Mouse (Mus musculus) kidney, adult 9 months (tissue): ENCODE data around the gene Dnaic1.

Experiments used
- DNase-seq: peaks from one replicate; pipeline ENCODE4 v3.0.0; 2022

Gene Dnaic1

DNA sequence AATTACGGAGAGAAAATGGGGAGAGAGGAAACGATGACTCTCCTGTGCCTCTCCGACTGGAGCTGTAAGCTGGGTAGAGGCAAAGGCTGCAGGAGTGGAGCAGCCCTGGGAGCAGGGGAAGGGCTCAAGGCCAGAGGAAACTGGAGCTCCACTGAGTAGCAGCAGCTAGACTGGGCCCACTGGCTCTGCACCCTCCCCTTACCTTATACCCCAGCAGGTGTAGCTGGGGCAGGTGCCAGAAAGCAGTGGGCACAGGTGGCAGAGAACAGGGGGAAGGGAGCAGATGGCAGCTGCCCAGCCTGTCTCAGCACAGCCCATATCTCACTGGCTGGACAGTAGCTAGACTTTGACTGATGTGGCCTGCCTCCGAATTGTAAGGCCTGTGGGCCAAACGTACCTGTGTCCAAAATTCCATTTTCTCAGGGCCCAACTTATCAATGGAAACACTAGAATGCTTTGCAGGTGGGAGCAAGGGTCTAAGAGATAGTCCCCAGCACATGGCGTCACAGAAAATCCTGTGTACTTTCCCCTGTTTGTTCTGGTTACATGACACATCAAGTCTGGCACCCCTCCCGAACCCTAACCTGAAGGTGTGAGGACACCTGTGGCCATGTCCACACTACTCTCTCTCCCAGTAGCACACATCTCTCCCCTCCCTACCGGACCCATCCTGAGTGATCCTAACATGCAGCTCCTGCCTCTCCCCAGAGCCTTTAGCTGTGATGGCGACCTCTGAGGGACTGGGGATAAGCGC, 67.5 kb downstream of the Dnaic1 start:
- no peak for DNase-seq

DNA sequence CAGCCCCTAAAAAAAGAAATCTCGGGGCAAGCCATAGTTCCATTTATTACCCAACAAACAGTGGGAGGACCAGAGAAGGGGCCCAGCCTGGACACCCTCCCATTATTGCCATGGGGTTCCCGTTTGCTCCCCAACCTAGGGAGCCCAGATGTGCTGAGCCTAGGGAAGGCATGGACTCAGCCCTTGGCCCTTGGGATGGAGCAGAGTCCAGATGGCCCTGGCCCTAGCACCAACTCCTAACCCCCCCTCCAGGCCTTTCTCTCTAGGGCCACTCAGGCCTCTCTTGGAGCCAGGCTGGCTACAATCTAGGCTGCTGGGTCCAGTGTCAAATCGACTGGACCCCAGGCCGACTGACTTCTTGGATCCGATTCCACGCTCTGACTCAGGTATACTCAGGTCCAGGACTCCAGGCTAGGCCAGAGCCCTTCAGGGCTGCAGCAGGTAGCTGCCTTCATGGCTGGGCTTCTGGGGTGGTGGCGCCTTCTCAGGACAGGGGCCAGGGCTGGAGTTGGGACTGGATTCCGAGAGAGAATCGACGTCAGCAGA, 68.7 kb downstream of the Dnaic1 start:
- no peak for DNase-seq

GRCm38 (mm10) chr4:41638828-41639213, 69.2 kb downstream of the Dnaic1 start:
- DNase-seq: no peak

DNA sequence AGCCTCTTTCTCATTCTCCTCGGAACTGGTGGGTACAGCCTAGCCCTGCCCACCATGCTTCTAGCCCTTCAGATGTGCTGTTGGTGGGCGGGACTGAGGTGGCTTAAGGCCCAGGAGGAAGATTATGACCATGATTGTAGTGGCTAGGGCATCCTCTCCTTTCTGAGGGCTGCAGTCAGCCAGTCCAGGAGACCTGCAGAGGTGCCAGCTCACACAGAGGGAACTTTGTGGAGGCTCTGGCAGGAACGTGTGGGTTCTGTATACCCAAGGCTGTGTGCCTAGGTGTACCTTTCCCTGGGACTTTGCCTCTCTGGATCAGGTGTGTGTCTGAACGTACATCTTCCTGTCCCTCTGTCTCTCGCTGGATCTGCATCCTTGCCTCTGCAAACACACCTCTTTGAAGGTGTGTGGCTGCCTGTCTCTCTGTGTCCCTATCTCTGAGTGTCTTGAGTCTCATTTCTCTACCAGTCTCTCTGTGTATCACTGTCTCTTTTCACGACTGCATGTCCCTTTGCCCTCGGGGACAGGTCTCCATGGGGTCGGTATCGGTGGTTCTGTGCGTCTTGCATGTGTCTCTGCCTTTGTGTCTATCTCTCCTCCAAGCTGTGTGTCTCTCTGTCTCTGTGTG, 69.8 kb downstream of the Dnaic1 start:
- DNase-seq: no peak

DNA sequence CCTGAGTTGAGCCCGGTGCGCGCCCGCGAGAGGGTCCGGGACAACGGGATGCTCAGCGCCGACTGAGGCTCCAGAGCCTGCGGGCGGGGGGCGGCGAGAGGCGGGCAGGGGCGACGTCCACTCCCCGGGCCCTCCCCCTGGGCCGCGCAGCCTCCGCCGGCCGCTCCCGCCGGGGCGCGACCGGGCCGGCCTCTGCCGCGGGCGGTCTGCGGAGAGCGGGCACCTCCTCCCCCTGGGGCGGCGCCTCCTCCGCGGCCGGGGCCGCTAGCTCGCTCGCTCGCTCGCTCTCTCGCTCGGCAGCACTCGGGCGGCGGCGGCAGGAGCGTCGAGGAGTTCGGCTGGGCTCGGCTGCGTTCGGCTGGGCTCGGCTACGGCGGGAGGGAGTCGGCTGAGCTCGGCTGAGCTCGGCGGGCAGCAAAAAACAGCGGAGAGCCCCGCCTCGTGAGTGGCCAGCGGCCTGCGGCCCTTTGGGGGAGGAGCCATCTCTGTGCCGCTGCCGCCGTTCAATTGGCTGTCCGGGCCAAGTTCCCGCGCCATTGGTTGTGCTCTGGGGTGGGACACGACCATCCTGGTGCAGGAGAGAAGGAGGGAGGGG, 70.4 kb downstream of the Dnaic1 start, which contains the start of gene Enho:
Enho (minus strand) TSS at position 412 of the 595 bp plus-strand sequence.
- peak; percentile 94 for DNase-seq

DNA sequence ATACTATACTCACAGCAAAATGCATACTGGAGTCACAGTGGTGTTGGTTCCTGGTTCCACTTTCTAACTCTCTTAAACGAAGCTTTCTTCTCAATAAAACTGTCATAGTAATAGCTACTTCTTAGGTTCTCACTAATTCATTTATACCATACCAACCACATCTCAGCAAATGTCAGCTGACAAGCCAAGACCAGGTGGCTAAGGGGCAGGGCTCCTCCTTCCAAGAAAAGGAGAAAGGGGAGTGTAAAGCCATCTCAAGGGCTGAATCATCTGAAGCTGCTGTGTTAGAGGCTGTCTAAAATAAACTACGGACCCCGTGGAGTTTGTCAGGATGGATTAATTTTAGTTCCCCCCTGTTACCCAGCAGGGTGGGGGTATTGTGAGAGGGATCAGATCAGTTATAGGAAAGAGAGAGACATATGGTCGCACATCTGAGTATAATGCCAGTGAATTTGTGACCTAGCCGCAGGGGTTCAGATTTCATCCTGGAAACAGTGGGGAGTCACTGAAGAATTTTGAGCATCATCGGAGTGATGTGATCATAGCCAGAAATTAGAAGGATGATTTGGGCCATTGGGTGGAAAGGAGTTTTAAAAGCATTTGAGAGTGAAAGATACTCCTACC, 71.7 kb downstream of the Dnaic1 start:
- DNase-seq: no peak

DNA sequence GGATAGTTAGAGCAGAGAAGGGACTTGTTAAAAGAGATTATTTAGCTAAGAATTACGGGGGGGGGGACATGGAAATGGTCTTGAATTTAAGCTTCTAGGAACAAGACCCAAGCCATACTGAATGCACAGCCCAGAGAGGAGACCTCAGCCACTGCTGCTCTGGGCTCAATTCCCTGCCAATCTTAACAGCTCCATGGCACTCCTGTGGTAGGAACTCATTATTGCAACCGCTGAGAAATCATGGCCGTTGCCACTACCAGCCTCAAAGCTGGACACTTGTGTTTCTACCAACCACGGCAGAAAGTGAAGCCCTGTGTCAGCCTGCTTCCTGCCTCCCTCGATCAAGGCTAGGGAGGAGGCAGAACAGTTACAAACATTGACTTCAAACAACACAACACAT, 75.9 kb downstream of the Dnaic1 start:
- peak; percentile 43 for DNase-seq

DNA sequence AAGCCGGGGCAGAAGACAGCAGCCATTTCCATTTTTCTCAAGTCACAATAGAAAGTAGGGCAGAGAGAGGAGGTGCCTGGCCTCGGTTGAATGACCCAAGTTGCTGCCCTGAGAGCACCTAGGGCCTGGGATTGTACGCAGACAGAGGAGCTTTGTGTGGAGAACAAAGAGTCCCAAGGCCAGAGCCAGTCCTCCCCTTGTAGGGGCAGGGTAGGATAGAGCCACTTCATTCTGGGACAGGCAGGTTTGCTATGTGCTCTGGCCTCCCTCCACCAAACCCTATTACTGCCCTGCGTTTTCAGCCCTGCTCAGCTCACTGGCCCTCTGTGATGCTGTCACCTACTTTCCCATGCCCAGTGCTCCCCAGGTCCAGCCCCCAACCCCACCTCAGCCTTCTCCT, 78.6 kb downstream of the Dnaic1 start:
- DNase-seq: no peak

DNA sequence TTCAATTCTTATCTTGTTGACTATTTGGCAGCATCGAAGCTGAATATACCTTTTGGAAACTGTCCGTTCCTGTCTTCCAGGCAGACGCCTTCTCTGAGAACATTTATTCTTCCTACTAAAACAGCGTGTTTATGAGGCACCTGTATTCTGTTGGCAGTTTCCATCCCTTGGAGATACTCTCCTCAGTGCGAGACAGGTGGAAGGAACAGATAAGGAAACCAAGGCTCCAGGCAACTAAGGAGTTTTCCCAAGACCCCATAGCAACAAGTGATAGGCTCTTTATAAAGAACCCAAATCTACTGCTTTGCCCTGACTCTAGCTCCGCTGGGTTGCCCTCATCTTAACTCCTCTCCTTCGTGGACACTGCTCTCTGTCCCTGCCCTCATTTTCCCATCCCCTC, 79.1 kb downstream of the Dnaic1 start:
- no peak for DNase-seq

- DNase-seq: peak; percentile 75
These were observed 83.7 kb downstream of the Dnaic1 start for GRCm38 (mm10) chr4:41653296-41653695.

DNA sequence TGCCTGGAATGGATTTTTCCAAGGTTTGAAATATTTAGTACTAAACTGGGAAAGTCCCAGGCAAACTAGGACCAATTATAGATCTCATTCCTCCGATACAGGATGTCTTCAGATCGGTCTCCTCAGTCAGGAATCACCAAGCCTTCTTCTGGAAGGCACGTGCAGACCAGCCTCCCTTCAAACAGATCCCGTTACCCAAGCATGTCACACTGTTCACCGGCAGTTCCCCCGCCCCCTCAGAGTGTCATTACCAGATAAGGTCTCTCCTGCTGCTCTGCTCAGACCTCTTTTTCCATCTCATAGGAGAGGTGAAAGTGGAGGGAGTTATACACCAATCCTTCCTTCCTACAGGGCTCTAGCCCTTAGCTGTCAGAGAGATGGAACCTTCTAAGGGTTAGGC, 84.2 kb downstream of the Dnaic1 start:
- no peak for DNase-seq

DNA sequence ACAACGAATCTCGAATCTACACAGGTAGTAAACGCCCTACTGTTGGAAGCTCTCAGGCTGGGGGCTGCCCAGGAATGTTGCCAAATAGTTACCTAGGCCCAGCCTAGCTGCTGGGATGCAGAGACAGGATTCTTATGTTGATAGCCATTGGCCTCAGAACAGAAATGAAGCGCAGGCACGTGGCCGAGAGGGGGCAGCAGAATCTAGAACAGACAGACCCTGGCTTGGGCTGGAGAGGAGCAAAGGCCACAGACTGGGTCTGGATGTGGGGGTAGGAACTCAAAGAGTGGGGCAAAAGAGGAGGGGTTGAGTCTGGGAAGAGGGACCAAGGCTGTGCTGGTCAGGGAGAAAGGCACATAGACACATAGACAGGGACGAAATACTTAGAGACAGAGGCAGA, 84.6 kb downstream of the Dnaic1 start:
- peak; percentile 74 for DNase-seq

- DNase-seq: no peak
These were observed 86.0 kb downstream of the Dnaic1 start for GRCm38 (mm10) chr4:41655525-41655924.

GRCm38 (mm10) chr4:41658566-41659384, 89.2 kb downstream of the Dnaic1 start:
- DNase-seq: no peak

GRCm38 (mm10) chr4:41659556-41659955, 90.0 kb downstream of the Dnaic1 start:
- DNase-seq: no peak

GRCm38 (mm10) chr4:41660851-41661430, 91.4 kb downstream of the Dnaic1 start:
- DNase-seq: peak; percentile 30

DNA sequence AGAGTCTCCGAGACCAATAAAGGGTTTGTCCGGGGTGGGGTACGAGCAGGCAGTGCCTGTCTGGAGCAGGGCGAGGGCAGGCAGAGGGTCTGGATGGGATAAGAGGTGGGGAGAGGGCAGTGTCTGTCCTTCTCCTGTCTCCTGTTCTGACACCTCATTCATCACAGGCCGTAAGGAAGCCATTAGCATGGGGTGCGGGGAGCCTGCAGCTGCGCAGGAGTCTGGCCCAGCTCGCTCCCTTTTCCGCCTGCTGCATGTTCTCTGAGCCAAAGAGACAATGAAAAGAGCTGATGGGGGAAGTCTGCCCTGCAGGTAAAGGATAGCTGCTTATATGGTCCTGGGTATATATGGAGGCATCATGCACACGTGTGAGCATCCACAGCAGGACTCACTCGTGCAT, 93.1 kb downstream of the Dnaic1 start:
- no peak for DNase-seq

DNA sequence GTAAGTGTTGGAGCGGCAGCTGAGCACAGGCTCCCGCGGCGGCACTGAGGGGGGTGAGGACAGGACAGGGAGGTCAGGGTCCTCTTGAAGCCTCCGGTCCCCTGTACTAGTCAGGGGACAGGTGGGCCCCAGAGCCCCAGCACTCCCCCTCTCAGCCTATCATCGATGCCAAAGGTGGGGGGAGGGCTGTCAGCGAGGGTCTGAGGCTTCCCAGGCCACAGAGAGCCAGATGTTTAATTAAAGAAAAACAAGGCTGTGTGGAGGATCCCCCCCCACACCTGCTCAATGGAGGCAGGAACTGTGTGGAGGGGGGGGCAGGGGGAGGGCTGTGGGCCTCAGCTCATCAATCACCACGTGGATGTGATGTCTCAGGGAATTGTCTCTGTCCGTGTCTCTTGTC, 94.0 kb downstream of the Dnaic1 start:
- no peak for DNase-seq

DNA sequence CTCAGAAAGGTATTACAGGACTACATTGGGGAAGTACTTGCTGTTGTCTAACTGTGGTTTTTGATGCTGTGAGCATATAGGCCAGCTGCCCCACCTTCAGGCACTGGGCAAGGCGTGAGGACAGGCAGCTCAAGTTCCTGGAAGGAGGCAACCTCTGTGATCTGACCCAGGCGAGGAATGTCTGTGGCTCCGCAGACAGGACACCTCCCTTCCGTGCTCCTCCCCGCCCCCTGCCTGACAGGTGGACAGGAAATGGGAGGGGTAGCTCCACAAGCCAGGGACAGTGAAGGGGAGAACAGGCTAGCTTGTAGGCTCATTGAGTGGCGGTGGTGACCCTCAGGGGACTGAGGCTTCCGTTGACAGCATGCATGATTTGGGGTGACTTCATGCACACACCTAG, 95.0 kb downstream of the Dnaic1 start:
- DNase-seq: no peak

- DNase-seq: no peak
These were observed 95.6 kb downstream of the Dnaic1 start for GRCm38 (mm10) chr4:41665009-41665675.

GRCm38 (mm10) chr4:41666646-41667045, 97.1 kb downstream of the Dnaic1 start:
- no peak for DNase-seq

GRCm38 (mm10) chr4:41670836-41671235, 101.3 kb downstream of the Dnaic1 start:
- DNase-seq: no peak
